Mouse (Mus musculus): ENCODE data around the gene Tada3. TPM values are rescaled to one million over a fixed set of nuclear protein-coding genes. Genes with fewer than 3 reads are reported as not detected.

Tada3 gene
- polyA plus RNA-seq (2014; fragmentation: Illumina TruSeq; extraction: RNeasy Lipid Tissue Mini Kit (QIAGEN cat#74804); ENCODE audit: low read depth, low replicate concordance), result 20.5 TPM

DNA sequence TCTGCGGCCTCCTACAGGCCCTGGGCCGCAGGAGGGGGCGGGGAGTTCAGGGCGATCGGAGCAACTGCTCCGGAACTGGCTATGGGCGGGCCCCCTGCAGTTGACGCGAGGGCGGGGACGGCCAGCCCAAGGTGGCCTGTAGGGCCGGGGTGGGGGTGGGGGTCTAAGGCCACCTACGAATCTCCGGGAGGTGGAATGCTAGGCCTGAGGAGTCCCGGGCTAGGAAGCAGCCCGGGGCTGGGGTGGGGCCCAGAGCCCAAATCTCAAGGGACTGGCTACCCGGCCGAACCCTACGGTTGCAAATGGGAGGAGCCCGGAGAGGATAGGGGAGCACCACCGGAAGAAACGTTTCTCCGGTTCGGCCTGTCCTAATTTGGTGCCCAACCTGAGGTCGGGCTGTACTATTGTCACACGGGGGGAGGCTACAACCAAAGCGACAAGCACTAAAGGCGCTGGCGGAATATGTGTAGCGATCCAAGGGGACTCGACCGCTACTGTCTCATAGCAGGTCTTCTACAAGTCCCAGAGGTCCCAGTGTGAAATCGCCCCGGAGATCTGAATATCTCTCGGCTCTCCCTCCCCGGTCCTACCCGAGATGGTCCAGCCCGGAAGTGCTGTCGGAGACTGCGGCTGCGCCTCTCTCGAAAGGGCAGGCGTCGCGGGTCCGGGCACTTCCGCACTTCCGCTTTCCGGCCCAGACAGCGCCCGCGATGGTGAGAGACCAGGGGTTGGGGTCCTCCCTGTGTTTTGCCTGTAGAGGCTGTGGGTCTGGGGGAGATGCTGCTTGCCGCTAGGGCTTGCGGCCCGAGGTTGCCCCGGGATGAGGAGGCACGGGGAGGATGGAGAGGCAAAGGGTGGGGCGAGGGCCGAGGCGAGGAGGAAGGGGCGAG is at the start of gene Tada3, which contains the start of gene Arpc4:
TSS of gene Tada3 (minus strand) at position 388 of the 890 bp plus-strand sequence.
TSS of gene Arpc4 (plus strand) at position 620 of the 890 bp plus-strand sequence.

DNA sequence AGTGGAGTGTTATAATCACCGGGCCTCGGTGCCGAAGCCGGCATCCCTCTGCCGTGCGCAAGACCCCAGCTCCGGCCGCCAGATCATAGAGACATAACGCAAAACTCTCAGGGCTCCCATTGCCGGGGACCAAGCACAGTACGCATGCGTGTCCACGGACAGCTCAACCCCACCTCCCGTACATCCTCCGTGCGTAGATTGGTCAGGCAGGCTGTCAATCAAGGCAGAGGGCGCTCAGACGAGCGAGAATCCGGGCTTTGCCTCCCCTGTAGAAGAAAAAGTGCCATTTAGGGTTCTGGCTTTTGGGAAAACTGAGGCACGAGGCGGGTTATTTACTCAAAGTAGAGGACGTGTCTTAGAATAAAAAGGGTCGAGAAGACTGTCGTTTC is 41.5 kb upstream of the Tada3 start, which contains the start of gene Rpusd3:
TSS of gene Rpusd3 (minus strand) at position 142 of the 389 bp plus-strand sequence.

DNA sequence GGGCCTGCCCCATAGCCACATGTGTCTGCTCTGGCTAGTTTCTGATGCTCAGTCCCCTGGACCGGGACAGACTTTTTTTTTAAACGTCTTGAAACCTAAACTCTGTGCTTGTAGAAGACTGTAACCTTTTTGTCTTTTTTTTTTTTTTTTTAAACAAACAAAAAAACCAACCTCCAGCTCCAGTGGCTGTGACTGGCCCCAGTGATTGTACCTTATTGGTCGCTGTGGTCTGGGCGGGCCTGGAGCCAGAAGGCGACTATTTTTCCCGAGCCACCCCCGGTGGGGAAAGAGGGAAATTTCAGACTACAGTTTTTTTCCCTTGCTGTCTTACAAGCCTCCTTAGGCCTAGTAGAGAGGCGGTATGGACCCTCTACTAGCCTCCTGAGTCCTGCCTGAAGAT is 11.3 kb upstream of the Tada3 start, which contains the start of gene Ttll3:
TSS of gene Ttll3 (plus strand) at position 301 of the 400 bp plus-strand sequence.

DNA sequence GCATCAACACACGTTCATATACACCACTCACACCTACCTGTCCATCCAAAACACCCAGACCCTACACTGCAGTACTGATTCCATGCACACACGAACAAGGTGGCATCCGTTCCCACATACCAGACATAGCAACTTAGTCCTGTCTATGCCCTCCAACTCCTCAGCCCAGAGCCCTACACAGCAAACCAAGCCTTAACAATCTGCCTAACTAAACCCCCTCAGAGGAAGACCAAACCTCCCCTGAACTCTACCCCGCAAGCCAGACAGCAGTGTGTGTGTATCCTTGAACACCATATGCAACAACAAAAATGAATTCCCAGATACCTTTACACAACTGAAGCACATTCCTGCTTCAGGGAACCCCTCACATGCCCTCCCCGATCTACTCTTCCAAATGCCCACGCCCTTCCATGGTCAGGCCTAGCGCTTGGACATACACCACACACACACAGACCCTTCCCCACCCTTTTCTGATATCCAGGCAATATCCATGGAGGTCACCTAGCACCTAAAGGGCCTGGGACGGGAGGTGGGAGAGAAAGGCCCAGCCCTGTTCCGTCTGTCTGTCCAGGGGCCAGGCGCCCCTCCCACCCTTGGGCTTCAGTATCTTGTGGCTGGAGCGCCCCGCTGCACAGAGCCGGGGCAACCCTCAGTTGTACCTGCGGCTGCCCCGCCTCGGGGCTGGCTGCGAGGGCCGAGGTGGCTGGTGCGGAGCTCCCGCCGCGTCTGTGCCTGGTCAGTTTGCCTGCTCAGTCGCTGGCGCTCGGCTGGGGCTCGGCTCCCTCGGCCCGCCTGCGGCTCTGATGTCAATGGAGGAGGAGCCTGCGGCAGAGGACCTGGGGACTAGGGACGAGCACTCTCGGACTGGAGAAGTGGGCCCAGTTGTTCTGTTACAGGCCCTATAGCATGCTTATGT is 34.2 kb downstream of the Tada3 start, which contains the start of gene Camk1:
TSS of gene Camk1 (minus strand) at position 808 of the 916 bp plus-strand sequence.

DNA sequence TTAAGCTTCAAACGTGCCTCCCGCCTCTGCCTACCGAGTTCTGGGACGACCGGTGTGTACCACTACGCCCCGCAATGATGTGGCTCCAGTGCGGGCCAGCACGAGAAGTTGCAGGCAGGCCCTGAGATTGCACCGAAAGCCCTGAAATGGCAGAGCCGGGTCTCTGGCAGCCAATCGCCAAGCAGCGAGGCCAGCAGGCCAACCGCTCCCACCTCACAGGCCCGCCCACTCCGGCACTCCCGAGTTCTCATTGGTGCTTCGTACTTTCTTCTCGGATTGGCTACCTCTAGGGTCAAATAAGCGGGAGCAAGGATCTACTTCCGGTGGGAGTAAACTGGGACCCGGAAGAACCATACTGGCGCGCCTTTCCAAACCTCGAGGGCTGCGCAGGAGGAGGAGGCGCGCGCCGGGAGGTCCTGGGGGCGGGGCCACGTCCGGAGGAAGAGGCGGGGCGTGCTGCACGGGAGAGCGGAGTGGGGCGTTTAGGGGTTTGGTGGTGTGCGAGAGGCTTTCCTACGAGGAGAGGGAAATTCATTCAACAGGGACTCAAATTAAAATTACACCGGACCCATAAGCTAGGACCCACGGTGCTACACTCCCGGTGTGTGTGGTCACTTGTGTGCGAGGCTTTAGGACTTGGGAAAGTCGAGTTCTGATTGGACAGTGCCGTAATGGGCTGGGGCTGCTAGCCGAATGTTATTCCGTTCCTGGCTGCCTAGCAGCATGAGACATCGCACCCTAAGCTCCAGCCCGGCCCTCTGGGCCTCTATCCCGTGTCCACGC is 51.0 kb downstream of the Tada3 start, which contains the start of gene Ogg1:
TSS of gene Ogg1 (plus strand) at position 440 of the 783 bp plus-strand sequence.

Other genes with a start within 250 kb of the Tada3 start
- 0.34 TPM for gene Lhfpl4, start 182.5 kb downstream of the Tada3 start, polyA plus RNA-seq (2014; fragmentation: Illumina TruSeq; extraction: RNeasy Lipid Tissue Mini Kit (QIAGEN cat#74804); ENCODE audit: low read depth, low replicate concordance)
- gene Mtmr14, start 140.0 kb downstream of the Tada3 start, polyA plus RNA-seq (2014; fragmentation: Illumina TruSeq; extraction: RNeasy Lipid Tissue Mini Kit (QIAGEN cat#74804); ENCODE audit: low read depth, low replicate concordance), result 16.7 TPM
- not detected for gene Cpne9, start 95.6 kb downstream of the Tada3 start, polyA plus RNA-seq (2014; fragmentation: Illumina TruSeq; extraction: RNeasy Lipid Tissue Mini Kit (QIAGEN cat#74804); ENCODE audit: low read depth, low replicate concordance)
- gene Brpf1, start 70.7 kb downstream of the Tada3 start, polyA plus RNA-seq (2014; fragmentation: Illumina TruSeq; extraction: RNeasy Lipid Tissue Mini Kit (QIAGEN cat#74804); ENCODE audit: low read depth, low replicate concordance), result 11.4 TPM
- gene Ogg1, start 50.9 kb downstream of the Tada3 start, polyA plus RNA-seq (2014; fragmentation: Illumina TruSeq; extraction: RNeasy Lipid Tissue Mini Kit (QIAGEN cat#74804); ENCODE audit: low read depth, low replicate concordance), result 6.3 TPM
- gene Camk1, start 33.9 kb downstream of the Tada3 start, polyA plus RNA-seq (2014; fragmentation: Illumina TruSeq; extraction: RNeasy Lipid Tissue Mini Kit (QIAGEN cat#74804); ENCODE audit: low read depth, low replicate concordance), result 81.4 TPM
- gene Arpc4, start 232 bp upstream of the Tada3 start, polyA plus RNA-seq (2014; fragmentation: Illumina TruSeq; extraction: RNeasy Lipid Tissue Mini Kit (QIAGEN cat#74804); ENCODE audit: low read depth, low replicate concordance), result 57.4 TPM
- gene Ttll3, start 11.4 kb upstream of the Tada3 start, polyA plus RNA-seq (2014; fragmentation: Illumina TruSeq; extraction: RNeasy Lipid Tissue Mini Kit (QIAGEN cat#74804); ENCODE audit: low read depth, low replicate concordance), result 2.0 TPM
- gene Rpusd3, start 41.5 kb upstream of the Tada3 start, polyA plus RNA-seq (2014; fragmentation: Illumina TruSeq; extraction: RNeasy Lipid Tissue Mini Kit (QIAGEN cat#74804); ENCODE audit: low read depth, low replicate concordance), result 8.7 TPM
- gene Cidec, start 57.9 kb upstream of the Tada3 start, polyA plus RNA-seq (2014; fragmentation: Illumina TruSeq; extraction: RNeasy Lipid Tissue Mini Kit (QIAGEN cat#74804); ENCODE audit: low read depth, low replicate concordance), result 18.2 TPM
- gene Jagn1, start 64.7 kb upstream of the Tada3 start, polyA plus RNA-seq (2014; fragmentation: Illumina TruSeq; extraction: RNeasy Lipid Tissue Mini Kit (QIAGEN cat#74804); ENCODE audit: low read depth, low replicate concordance), result 31.3 TPM
- 1.0 TPM for gene Il17re, start 80.6 kb upstream of the Tada3 start, polyA plus RNA-seq (2014; fragmentation: Illumina TruSeq; extraction: RNeasy Lipid Tissue Mini Kit (QIAGEN cat#74804); ENCODE audit: low read depth, low replicate concordance)
- gene Il17rc, start 93.5 kb upstream of the Tada3 start, polyA plus RNA-seq (2014; fragmentation: Illumina TruSeq; extraction: RNeasy Lipid Tissue Mini Kit (QIAGEN cat#74804); ENCODE audit: low read depth, low replicate concordance), result 9.2 TPM
- 37.7 TPM for gene Creld1, start 105.4 kb upstream of the Tada3 start, polyA plus RNA-seq (2014; fragmentation: Illumina TruSeq; extraction: RNeasy Lipid Tissue Mini Kit (QIAGEN cat#74804); ENCODE audit: low read depth, low replicate concordance)
- gene Prrt3, start 124.0 kb upstream of the Tada3 start, polyA plus RNA-seq (2014; fragmentation: Illumina TruSeq; extraction: RNeasy Lipid Tissue Mini Kit (QIAGEN cat#74804); ENCODE audit: low read depth, low replicate concordance), result not detected
- gene Emc3, start 153.8 kb upstream of the Tada3 start, polyA plus RNA-seq (2014; fragmentation: Illumina TruSeq; extraction: RNeasy Lipid Tissue Mini Kit (QIAGEN cat#74804); ENCODE audit: low read depth, low replicate concordance), result 70.3 TPM
- gene Fancd2, start 153.8 kb upstream of the Tada3 start, polyA plus RNA-seq (2014; fragmentation: Illumina TruSeq; extraction: RNeasy Lipid Tissue Mini Kit (QIAGEN cat#74804); ENCODE audit: low read depth, low replicate concordance), result 0.08 TPM
- gene Fancd2os, start 222.8 kb upstream of the Tada3 start, polyA plus RNA-seq (2014; fragmentation: Illumina TruSeq; extraction: RNeasy Lipid Tissue Mini Kit (QIAGEN cat#74804); ENCODE audit: low read depth, low replicate concordance), result not detected
- gene Brk1, start 226.9 kb upstream of the Tada3 start, polyA plus RNA-seq (2014; fragmentation: Illumina TruSeq; extraction: RNeasy Lipid Tissue Mini Kit (QIAGEN cat#74804); ENCODE audit: low read depth, low replicate concordance), result 102 TPM
- gene Vhl, start 246.1 kb upstream of the Tada3 start, polyA plus RNA-seq (2014; fragmentation: Illumina TruSeq; extraction: RNeasy Lipid Tissue Mini Kit (QIAGEN cat#74804); ENCODE audit: low read depth, low replicate concordance), result 9.6 TPM

All from heart, adult 10 weeks (tissue).